Mouse (Mus musculus): ENCODE results near the gene Agpat1. TPM values are rescaled to one million over a fixed set of nuclear protein-coding genes. Genes with fewer than 3 reads are reported as not detected.

The Agpat1 gene
- total RNA-seq, 2 experiments from 2014 or later = 24.5 to 29.0 TPM

Other genes starting within 250 kb of the Agpat1 start
- gene Btnl2, start 249.4 kb upstream of the Agpat1 start, total RNA-seq (2015) = 0.09 TPM in 1 of 2 replicates, not detected in the other
- 0.33 TPM in 1 of 2 replicates, not detected in the other for gene Btnl2, start 249.4 kb upstream of the Agpat1 start, total RNA-seq (2017)
- not detected in 2 replicates for gene Btnl1, start 227.1 kb upstream of the Agpat1 start, total RNA-seq (2015)
- gene Btnl1, start 227.1 kb upstream of the Agpat1 start, total RNA-seq (2017) = not detected in 2 replicates
- not detected in 2 replicates for gene BC051142, start 205.4 kb upstream of the Agpat1 start, total RNA-seq (2015)
- 0.29 and 3.8 TPM in 2 replicates for gene BC051142, start 205.4 kb upstream of the Agpat1 start, total RNA-seq (2017)
- not detected in 2 replicates for gene Btnl4, start 126.9 kb upstream of the Agpat1 start, total RNA-seq (2015)
- not detected in 2 replicates for gene Btnl4, start 126.9 kb upstream of the Agpat1 start, total RNA-seq (2017)
- gene Btnl6, start 86.9 kb upstream of the Agpat1 start, total RNA-seq (2015) = not detected in 2 replicates
- gene Btnl6, start 86.9 kb upstream of the Agpat1 start, total RNA-seq (2017) = not detected in 2 replicates
- gene Notch4, start 40.0 kb upstream of the Agpat1 start, total RNA-seq (2015) = 0.11 TPM in 1 of 2 replicates, not detected in the other
- gene Notch4, start 40.0 kb upstream of the Agpat1 start, total RNA-seq (2017) = 0.12 and 0.15 TPM in 2 replicates
- 243 and 248 TPM in 2 replicates for gene Gpsm3, start 14.5 kb upstream of the Agpat1 start, total RNA-seq (2015)
- gene Gpsm3, start 14.5 kb upstream of the Agpat1 start, total RNA-seq (2017) = 75.7 and 109 TPM in 2 replicates
- gene Pbx2, start 13.0 kb upstream of the Agpat1 start, total RNA-seq (2015) = 18.3 and 26.6 TPM in 2 replicates
- 29.3 and 32.7 TPM in 2 replicates for gene Pbx2, start 13.0 kb upstream of the Agpat1 start, total RNA-seq (2017)
- 1.8 and 4.8 TPM in 2 replicates for gene Ager, start 6.4 kb upstream of the Agpat1 start, total RNA-seq (2015)
- 1.6 and 2.4 TPM in 2 replicates for gene Ager, start 6.4 kb upstream of the Agpat1 start, total RNA-seq (2017)
- 44.7 and 59.5 TPM in 2 replicates for gene Rnf5, start 572 bp upstream of the Agpat1 start, total RNA-seq (2015)
- gene Rnf5, start 572 bp upstream of the Agpat1 start, total RNA-seq (2017) = 8.9 and 11.9 TPM in 2 replicates
- gene Egfl8, start 11.7 kb downstream of the Agpat1 start, total RNA-seq (2015) = 0.82 and 0.91 TPM in 2 replicates
- gene Egfl8, start 11.7 kb downstream of the Agpat1 start, total RNA-seq (2017) = 0.57 and 5.0 TPM in 2 replicates
- 37.0 and 41.4 TPM in 2 replicates for gene Ppt2, start 24.2 kb downstream of the Agpat1 start, total RNA-seq (2015)
- gene Ppt2, start 24.2 kb downstream of the Agpat1 start, total RNA-seq (2017) = 25.6 and 26.8 TPM in 2 replicates
- 0.22 and 0.73 TPM in 2 replicates for gene Prrt1, start 25.3 kb downstream of the Agpat1 start, total RNA-seq (2015)
- 0.22 TPM in 1 of 2 replicates, not detected in the other for gene Prrt1, start 25.3 kb downstream of the Agpat1 start, total RNA-seq (2017)
- gene Fkbpl, start 40.5 kb downstream of the Agpat1 start, total RNA-seq (2015) = 4.0 and 4.2 TPM in 2 replicates
- gene Fkbpl, start 40.5 kb downstream of the Agpat1 start, total RNA-seq (2017) = 40.5 and 41.6 TPM in 2 replicates
- 31.9 and 32.4 TPM in 2 replicates for gene Atf6b, start 42.9 kb downstream of the Agpat1 start, total RNA-seq (2015)
- 25.4 and 32.2 TPM in 2 replicates for gene Atf6b, start 42.9 kb downstream of the Agpat1 start, total RNA-seq (2017)
- gene Tnxb, start 66.3 kb downstream of the Agpat1 start, total RNA-seq (2015) = 0.02 and 0.04 TPM in 2 replicates
- under 0.01 and 0.08 TPM in 2 replicates for gene Tnxb, start 66.3 kb downstream of the Agpat1 start, total RNA-seq (2017)
- 0.52 and 1.7 TPM in 2 replicates for gene C4b, start 139.6 kb downstream of the Agpat1 start, total RNA-seq (2015)
- gene C4b, start 139.6 kb downstream of the Agpat1 start, total RNA-seq (2017) = 0.37 TPM in 1 of 2 replicates, not detected in the other
- not detected in 2 replicates for gene Cyp21a1, start 200.3 kb downstream of the Agpat1 start, total RNA-seq (2015)
- gene Cyp21a1, start 200.3 kb downstream of the Agpat1 start, total RNA-seq (2017) = not detected in 2 replicates
- gene Stk19, start 232.7 kb downstream of the Agpat1 start, total RNA-seq (2015) = 17.5 and 21.8 TPM in 2 replicates
- 24.7 and 33.7 TPM in 2 replicates for gene Stk19, start 232.7 kb downstream of the Agpat1 start, total RNA-seq (2017)
- gene Dxo, start 232.8 kb downstream of the Agpat1 start, total RNA-seq (2015) = 22.4 and 28.5 TPM in 2 replicates
- 17.7 and 24.6 TPM in 2 replicates for gene Dxo, start 232.8 kb downstream of the Agpat1 start, total RNA-seq (2017)
- gene Skiv2l, start 245.9 kb downstream of the Agpat1 start, total RNA-seq (2015) = 13.3 and 17.1 TPM in 2 replicates
- 34.8 and 43.5 TPM in 2 replicates for gene Skiv2l, start 245.9 kb downstream of the Agpat1 start, total RNA-seq (2017)
- gene Nelfe, start 246.1 kb downstream of the Agpat1 start, total RNA-seq (2015) = 35.4 and 45.1 TPM in 2 replicates
- 25.1 and 26.2 TPM in 2 replicates for gene Nelfe, start 246.1 kb downstream of the Agpat1 start, total RNA-seq (2017)